Mouse (Mus musculus): ENCODE measurements around the gene Atf6.

Atf6 gene

GRCm38 (mm10) chr1:170882915-170883485 lies 15.4 kb upstream of the Atf6 start:
- DNase-seq: peak; percentile 67

- no peak for DNase-seq
Observed at GRCm38 (mm10) chr1:170876906-170877305, 9.3 kb upstream of the Atf6 start.

- DNase-seq: no peak
Observed at GRCm38 (mm10) chr1:170875676-170876075, 8.1 kb upstream of the Atf6 start.

- no peak for DNase-seq
Observed at GRCm38 (mm10) chr1:170871961-170872360, 4.4 kb upstream of the Atf6 start.

- no peak for DNase-seq
Observed at GRCm38 (mm10) chr1:170871402-170871801, 3.8 kb upstream of the Atf6 start.

- DNase-seq: no peak
Observed at GRCm38 (mm10) chr1:170868905-170869283, 1.3 kb upstream of the Atf6 start.

GRCm38 (mm10) chr1:170868107-170868904 lies 735 bp upstream of the Atf6 start:
- DNase-seq: peak; percentile 90

- DNase-seq: no peak
Observed at GRCm38 (mm10) chr1:170866992-170867690, 430 bp downstream of the Atf6 start.

GRCm38 (mm10) chr1:170865406-170865805 lies 2.2 kb downstream of the Atf6 start:
- DNase-seq: no peak

- peak; percentile 45 for DNase-seq
Observed at GRCm38 (mm10) chr1:170864754-170865153, 2.8 kb downstream of the Atf6 start.

- no peak for DNase-seq
Observed at GRCm38 (mm10) chr1:170864234-170864633, 3.3 kb downstream of the Atf6 start.

GRCm38 (mm10) chr1:170863033-170863432 lies 4.5 kb downstream of the Atf6 start:
- no peak for DNase-seq

- DNase-seq: no peak
Observed at GRCm38 (mm10) chr1:170862435-170862717, 5.2 kb downstream of the Atf6 start.

- DNase-seq: no peak
Observed at GRCm38 (mm10) chr1:170861671-170862434, 5.7 kb downstream of the Atf6 start.

- no peak for DNase-seq
Observed at GRCm38 (mm10) chr1:170858872-170859271, 8.7 kb downstream of the Atf6 start.

- DNase-seq: no peak
Observed at GRCm38 (mm10) chr1:170857369-170857768, 10.2 kb downstream of the Atf6 start.

- no peak for DNase-seq
Observed at GRCm38 (mm10) chr1:170855056-170855760, 12.4 kb downstream of the Atf6 start.

- DNase-seq: no peak
Observed at GRCm38 (mm10) chr1:170853604-170854003, 14.0 kb downstream of the Atf6 start.

GRCm38 (mm10) chr1:170850637-170851624 lies 16.6 kb downstream of the Atf6 start:
- DNase-seq: no peak

GRCm38 (mm10) chr1:170850007-170850406 lies 17.6 kb downstream of the Atf6 start:
- no peak for DNase-seq
